Mouse (Mus musculus): Measurements from ENCODE around the gene Taf10. TPM values are rescaled to one million over a fixed set of nuclear protein-coding genes. Genes with fewer than 3 reads are reported as not detected.

Gene Taf10
- 100 to 1,000 TPM in 3 of 4 experiments, 10 to 100 TPM in 1; 97.4 to 118 (median 113) TPM for total RNA-seq (2022)

GRCm38 (mm10) chr7:105743926-105744590 lies at the start of gene Taf10:
Gene Taf10, minus strand, starts transcription at chr7:105744361.
- peak; percentile 69 to 86 for DNase-seq (ENCODE audit: low spot score in 2 of 2)

- DNase-seq (ENCODE audit: low spot score in 2 of 2) = no peak
Observed at GRCm38 (mm10) chr7:105793701-105794100, 49.5 kb upstream of the Taf10 start.

GRCm38 (mm10) chr7:105791147-105791546 lies 47.0 kb upstream of the Taf10 start:
- DNase-seq (ENCODE audit: low spot score in 2 of 2) = no peak

- DNase-seq (ENCODE audit: low spot score in 2 of 2) = no peak
Observed at GRCm38 (mm10) chr7:105787285-105788140, 43.4 kb upstream of the Taf10 start, which contains the start of gene Dchs1. Gene Dchs1, minus strand, starts transcription at chr7:105787654.

GRCm38 (mm10) chr7:105786506-105787284 lies 42.5 kb upstream of the Taf10 start:
- no peak for DNase-seq (ENCODE audit: low spot score in 2 of 2)

GRCm38 (mm10) chr7:105784556-105784955 lies 40.4 kb upstream of the Taf10 start:
- DNase-seq (ENCODE audit: low spot score in 2 of 2) = no peak

GRCm38 (mm10) chr7:105783861-105784260 lies 39.7 kb upstream of the Taf10 start:
- no peak for DNase-seq (ENCODE audit: low spot score in 2 of 2)

GRCm38 (mm10) chr7:105778553-105779265 lies 34.5 kb upstream of the Taf10 start:
- DNase-seq (ENCODE audit: low spot score in 2 of 2) = no peak

- no peak for DNase-seq (ENCODE audit: low spot score in 2 of 2)
Observed at GRCm38 (mm10) chr7:105777797-105778552, 33.8 kb upstream of the Taf10 start.

GRCm38 (mm10) chr7:105777316-105777715 lies 33.2 kb upstream of the Taf10 start:
- no peak for DNase-seq (ENCODE audit: low spot score in 2 of 2)

- no peak for DNase-seq (ENCODE audit: low spot score in 2 of 2)
Observed at GRCm38 (mm10) chr7:105776026-105776425, 31.9 kb upstream of the Taf10 start.

GRCm38 (mm10) chr7:105774661-105775060 lies 30.5 kb upstream of the Taf10 start:
- DNase-seq (ENCODE audit: low spot score in 2 of 2) = no peak

GRCm38 (mm10) chr7:105773041-105773440 lies 28.9 kb upstream of the Taf10 start:
- DNase-seq (ENCODE audit: low spot score in 2 of 2) = no peak

- no peak for DNase-seq (ENCODE audit: low spot score in 2 of 2)
Observed at GRCm38 (mm10) chr7:105772331-105772730, 28.2 kb upstream of the Taf10 start.

GRCm38 (mm10) chr7:105769959-105770358 lies 25.8 kb upstream of the Taf10 start:
- no peak for DNase-seq (ENCODE audit: low spot score in 2 of 2)

GRCm38 (mm10) chr7:105767729-105768165 lies 23.6 kb upstream of the Taf10 start:
- no peak for DNase-seq (ENCODE audit: low spot score in 2 of 2)

- DNase-seq (ENCODE audit: low spot score in 2 of 2) = no peak
Observed at GRCm38 (mm10) chr7:105764331-105764730, 20.2 kb upstream of the Taf10 start.

GRCm38 (mm10) chr7:105762517-105763270 lies 18.5 kb upstream of the Taf10 start:
- DNase-seq (ENCODE audit: low spot score in 2 of 2) = no peak

GRCm38 (mm10) chr7:105761813-105762484 lies 17.8 kb upstream of the Taf10 start:
- DNase-seq (ENCODE audit: low spot score in 2 of 2) = no peak
